Mouse (Mus musculus) myocyte (in vitro differentiated cells): Measurements from ENCODE around the gene Galt. TPM values are rescaled to one million over a fixed set of nuclear protein-coding genes. Genes with fewer than 3 reads are reported as not detected.
A peak's percentile ranks its signal among the peaks of the same experiment; 100 is the strongest.

Experiments used
- H3K27me3 ChIP-seq: one replicate; pipeline ENCODE4 v1.6.1; 2011; ENCODE audit not compliant: control insufficient read depth, insufficient read depth, insufficient read length
- H3K36me3 ChIP-seq: one replicate; pipeline ENCODE4 v1.6.1; 2011; ENCODE audit not compliant: control insufficient read depth, insufficient read depth
- H3K4me2 ChIP-seq: one replicate; pipeline ENCODE4 v1.6.1; 2011; ENCODE audit warnings: low read depth, control low read depth
- H3K4me3 ChIP-seq: one replicate; pipeline ENCODE4 v1.5.1; 2011; ENCODE audit warnings: mild to moderate bottlenecking, control low read depth, moderate library complexity
- H3K79me2 ChIP-seq: one replicate; pipeline ENCODE4 v1.6.1; 2011; ENCODE audit not compliant: control insufficient read depth, insufficient read depth
- H3ac ChIP-seq: one replicate; pipeline ENCODE4 v1.6.1; 2011; ENCODE audit not compliant: control insufficient read depth, insufficient read length
- CEBPB ChIP-seq: IDR thresholded peaks from 2 replicates; pipeline ENCODE4 v1.6.1; 2011; ENCODE audit warnings: mild to moderate bottlenecking, moderate library complexity; ENCODE audit not compliant: poor library complexity, insufficient read depth, severe bottlenecking
- E2F4 ChIP-seq: IDR thresholded peaks from one replicate; pipeline ENCODE4 v1.6.1; 2011; ENCODE audit warnings: mild to moderate bottlenecking, control low read depth, moderate library complexity; ENCODE audit not compliant: insufficient read depth
- MAX ChIP-seq: IDR thresholded peaks from one replicate; pipeline ENCODE4 v1.6.1; 2011; ENCODE audit warnings: low read depth, mild to moderate bottlenecking, control low read depth
- MYOD1 ChIP-seq, 3 experiments: IDR thresholded peaks; one replicate each; pipeline ENCODE4 v1.6.1; 2011; ENCODE audit warnings: control low read depth in 2 of 3, low read depth in 2 of 3, mild to moderate bottlenecking in 2 of 3, moderate library complexity in 1 of 3; ENCODE audit not compliant: insufficient read length in 2 of 3, control insufficient read depth in 1 of 3
- MYOG ChIP-seq, 3 experiments: IDR thresholded peaks; one replicate each; pipeline ENCODE4 v1.6.1; 2011; ENCODE audit warnings: control low read depth in 2 of 3, low read depth in 2 of 3, mild to moderate bottlenecking in 2 of 3; ENCODE audit not compliant: insufficient read length in 2 of 3, control insufficient read depth in 1 of 3, insufficient read depth in 1 of 3
- POLR2A ChIP-seq: IDR thresholded peaks from one replicate; pipeline ENCODE4 v1.6.1; 2011; ENCODE audit warnings: low read depth, mild to moderate bottlenecking, control low read depth, moderate library complexity; ENCODE audit not compliant: insufficient read length
- POLR2AphosphoS2 ChIP-seq: IDR thresholded peaks from one replicate; pipeline ENCODE4 v1.6.1; 2011; ENCODE audit warnings: low read depth, control low read depth; ENCODE audit not compliant: insufficient read length
- REST ChIP-seq: IDR thresholded peaks from one replicate; pipeline ENCODE4 v1.6.1; 2011; ENCODE audit warnings: mild to moderate bottlenecking, control low read depth, moderate library complexity; ENCODE audit not compliant: insufficient read depth, insufficient read length
- SRF ChIP-seq: IDR thresholded peaks from one replicate; pipeline ENCODE4 v1.6.1; 2011; ENCODE audit warnings: low read depth; ENCODE audit not compliant: control insufficient read depth, insufficient read length
- TCF12 ChIP-seq: IDR thresholded peaks from one replicate; pipeline ENCODE4 v1.6.1; 2011; ENCODE audit warnings: mild to moderate bottlenecking, control low read depth; ENCODE audit not compliant: poor library complexity, insufficient read depth, severe bottlenecking
- TCF3 ChIP-seq: IDR thresholded peaks from one replicate; pipeline ENCODE4 v1.6.1; 2011; ENCODE audit warnings: low read depth, control low read depth; ENCODE audit not compliant: insufficient read length
- USF1 ChIP-seq: IDR thresholded peaks from one replicate; pipeline ENCODE4 v1.6.1; 2011; ENCODE audit warnings: low read depth, mild to moderate bottlenecking, control low read depth, moderate library complexity
- polyA plus RNA-seq: library from polyadenylated mRNA; unstranded; fragments of >200 nt; fragmentation: generic; extraction: Trizol; gene quantifications from one replicate; pipeline ENCODE4 v1.2.1, GENCODE M21; 2012; ENCODE audit warnings: missing spikeins

Gene Galt
- polyA plus RNA-seq, 1 experiment = 2.1 TPM

GRCm38 (mm10) chr4:41726826-41727621, 28.0 kb upstream of the Galt start:
- Histone ChIP-seq H3K4me2 (no peak overlapping the region), H3K36me3 (no peaks in the 10 kb centered on the region), H3K4me3 (no peak overlapping the region), H3K79me2 (peaks cover 6% of the 10 kb centered on the region), H3K27me3 (peaks cover 62% of the 10 kb centered on the region), H3ac (no peak overlapping the region)
- TF ChIP-seq MYOD1 (IDR thresholded peaks at IDR 0.05; ENCODE audit: control insufficient read depth in 1 of 3, insufficient read length in 2 of 3, low read depth in 2 of 3) (peak in 1 of 3 experiments; percentile 13), SRF (no peak), CEBPB (no peak), MAX (no peak)

DNA sequence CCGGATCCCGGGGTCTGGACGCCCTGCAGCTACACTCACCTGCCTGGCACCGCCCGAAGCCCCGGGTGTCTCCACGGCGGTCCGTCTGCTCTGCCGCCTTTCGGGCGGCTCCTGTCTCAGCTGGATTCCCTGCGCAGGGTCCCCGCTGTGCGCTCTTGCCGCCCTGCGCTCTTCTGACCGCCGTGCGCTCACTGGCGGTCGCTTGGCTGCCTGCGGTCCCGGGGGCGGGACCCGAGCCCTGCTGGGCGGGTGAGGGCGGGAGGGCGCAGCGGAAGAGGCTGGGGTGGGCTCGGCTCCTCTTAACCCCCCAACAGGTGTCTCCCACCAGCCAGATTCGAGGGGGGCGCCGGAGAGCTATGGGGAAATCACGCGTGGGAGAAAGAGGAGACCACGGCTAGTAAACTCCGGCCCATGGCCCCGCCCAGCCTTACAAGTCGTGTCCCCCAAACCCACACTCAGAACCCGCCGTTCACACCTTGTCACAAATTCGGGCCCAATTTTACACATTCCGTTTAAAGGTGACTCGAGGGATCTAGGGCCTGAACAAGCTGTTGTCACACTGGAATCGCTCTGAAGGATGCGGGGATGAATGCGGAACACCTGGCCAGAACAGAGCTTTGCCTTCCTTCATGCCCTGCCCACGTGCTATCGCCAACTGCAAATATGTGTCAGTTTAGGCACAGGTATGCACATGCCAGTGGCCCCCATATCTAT, 23.8 kb upstream of the Galt start, which contains the start of gene Arid3c:
Arid3c (minus strand) TSS at position 91 of the 714 bp plus-strand sequence.
- no peaks in the 10 kb centered on the region for H3K36me3 ChIP-seq
- peak within 1 kb of the TSS; percentile 34 for H3K4me2 ChIP-seq
- no peak within 1 kb of the TSS for H3K4me3 ChIP-seq
- TF ChIP-seq POLR2AphosphoS2 (no peak), MYOG (IDR thresholded peaks at IDR 0.05; ENCODE audit: control insufficient read depth in 1 of 3, insufficient read depth in 1 of 3, insufficient read length in 2 of 3, low read depth in 2 of 3) (no peak), USF1 (no peak), MYOD1 (IDR thresholded peaks at IDR 0.05; ENCODE audit: control insufficient read depth in 1 of 3, insufficient read length in 2 of 3, low read depth in 2 of 3) (no peak)
- H3K79me2 ChIP-seq = no peaks in the 10 kb centered on the region
- H3K27me3 ChIP-seq = peaks cover 60% of the 10 kb centered on the region
- H3ac ChIP-seq = no peak within 1 kb of the TSS

GRCm38 (mm10) chr4:41737602-41738255, 17.3 kb upstream of the Galt start:
- Histone ChIP-seq H3K36me3 (no peaks in the 10 kb centered on the region), H3K79me2 (peaks cover 14% of the 10 kb centered on the region), H3K4me3 (no peak overlapping the region), H3K27me3 (peaks cover 7% of the 10 kb centered on the region), H3K4me2 (peak overlapping the region; percentile 63), H3ac (no peak overlapping the region)
- TF ChIP-seq REST (no peak), MAX (no peak), MYOG (IDR thresholded peaks at IDR 0.05; ENCODE audit: control insufficient read depth in 1 of 3, insufficient read depth in 1 of 3, insufficient read length in 2 of 3, low read depth in 2 of 3) (peak in 1 of 3 experiments; percentile 8), POLR2AphosphoS2 (peak; percentile 70), SRF (no peak)

GRCm38 (mm10) chr4:41738256-41738603, 16.8 kb upstream of the Galt start:
- Histone ChIP-seq H3K4me3 (no peak overlapping the region), H3K79me2 (peaks cover 14% of the 10 kb centered on the region), H3K4me2 (peak overlapping the region; percentile 63), H3K36me3 (no peaks in the 10 kb centered on the region), H3K27me3 (peaks cover 2% of the 10 kb centered on the region), H3ac (no peak overlapping the region)
- TF ChIP-seq MYOD1 (IDR thresholded peaks at IDR 0.05; ENCODE audit: control insufficient read depth in 1 of 3, insufficient read length in 2 of 3, low read depth in 2 of 3) (no peak), POLR2A (no peak), TCF12 (no peak)

DNA sequence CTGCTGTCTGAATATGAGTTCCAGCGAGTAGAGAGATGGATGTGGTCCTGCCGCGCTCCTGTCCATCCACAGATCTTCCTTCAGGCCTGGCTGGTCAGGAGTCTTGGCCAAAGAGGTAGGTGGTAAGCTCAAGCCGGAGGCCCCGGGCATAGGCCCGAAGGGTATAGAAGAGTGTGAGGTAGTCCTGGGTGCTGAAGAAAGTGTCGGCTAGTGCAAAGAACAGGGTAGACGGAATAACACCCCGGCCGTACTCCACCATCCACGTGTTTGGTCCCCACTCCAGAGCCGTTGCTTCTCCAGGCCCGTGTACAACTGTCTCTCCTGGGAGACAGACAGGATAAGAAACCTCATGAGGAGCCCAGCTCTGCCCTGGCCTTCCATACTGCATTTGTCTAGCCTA, 15.8 kb upstream of the Galt start:
- H3ac ChIP-seq = no peak overlapping the region
- H3K79me2 ChIP-seq = peaks cover 14% of the 10 kb centered on the region
- H3K36me3 ChIP-seq = no peaks in the 10 kb centered on the region
- no peak for TF ChIP-seq CEBPB
- TF ChIP-seq TCF3 = no peak
- no peak for TF ChIP-seq E2F4
- TF ChIP-seq REST = no peak
- no peak for TF ChIP-seq POLR2AphosphoS2
- no peak for TF ChIP-seq MYOD1 (IDR thresholded peaks at IDR 0.05; ENCODE audit: control insufficient read depth in 1 of 3, insufficient read length in 2 of 3, low read depth in 2 of 3)
- TF ChIP-seq MYOG (IDR thresholded peaks at IDR 0.05; ENCODE audit: control insufficient read depth in 1 of 3, insufficient read depth in 1 of 3, insufficient read length in 2 of 3, low read depth in 2 of 3) = no peak
- no peak for TF ChIP-seq USF1
- H3K27me3 ChIP-seq = no peaks in the 10 kb centered on the region
- H3K4me3 ChIP-seq = peak overlapping the region; percentile 60
- H3K4me2 ChIP-seq = peak overlapping the region; percentile 69
